Mouse (Mus musculus) ES-E14 (cell line): Measurements from ENCODE around the gene Ppox. TPM values are rescaled to one million over a fixed set of nuclear protein-coding genes. Genes with fewer than 3 reads are reported as not detected.

ENCODE experiments used
- DNase-seq: peaks from one replicate; pipeline ENCODE4 v3.0.0-alpha.2; 2013; ENCODE audit warnings: low read depth, low spot score
- H3K27ac ChIP-seq: 2 replicates; pipeline ENCODE4 v1.5.1; 2012; ENCODE audit warnings: low read depth, mild to moderate bottlenecking, low read length, moderate library complexity, mixed read lengths; ENCODE audit not compliant: poor library complexity, insufficient read depth, severe bottlenecking
- H3K36me3 ChIP-seq: 2 replicates; pipeline ENCODE4 v1.6.1; 2012; ENCODE audit warnings: mild to moderate bottlenecking, low read length, moderate library complexity, mixed read lengths; ENCODE audit not compliant: control insufficient read depth, poor library complexity, insufficient read depth, severe bottlenecking
- H3K4me1 ChIP-seq, 2 experiments: fragments of 150-350 bp in 1 of 2; sonication (generic) in 1 of 2; 2 replicates each; pipeline ENCODE4 v1.6.1; 2012; ENCODE audit warnings: low read length in 2 of 2, mild to moderate bottlenecking in 1 of 2, mixed read lengths in 1 of 2; ENCODE audit not compliant: control insufficient read depth in 2 of 2, insufficient read depth in 2 of 2, poor library complexity in 1 of 2
- H3K4me3 ChIP-seq, 2 experiments: fragments of 150-350 bp in 1 of 2; sonication (generic) in 1 of 2; 2 replicates each; pipeline ENCODE4 v1.5.1; 2012; ENCODE audit warnings: low read length in 2 of 2, low read depth in 1 of 2, mild to moderate bottlenecking in 1 of 2, mixed read lengths in 1 of 2; ENCODE audit not compliant: insufficient read depth in 1 of 2, poor library complexity in 1 of 2, severe bottlenecking in 1 of 2
- H3K9ac ChIP-seq: 2 replicates; pipeline ENCODE4 v1.6.1; 2012; ENCODE audit warnings: low read depth, mild to moderate bottlenecking, low read length, mixed read lengths; ENCODE audit not compliant: poor library complexity, insufficient read depth, severe bottlenecking
- H3K9me3 ChIP-seq: fragments of 150-350 bp; sonication (generic); 2 replicates; pipeline ENCODE4 v1.6.1; 2012; ENCODE audit warnings: low read depth, mild to moderate bottlenecking, low read length; ENCODE audit not compliant: control insufficient read depth, insufficient read depth
- CHD2 ChIP-seq: IDR thresholded peaks from 2 replicates; pipeline ENCODE4 v1.6.1; 2014; ENCODE audit warnings: mild to moderate bottlenecking, low read depth, low read length, inconsistent platforms
- HCFC1 ChIP-seq: IDR thresholded peaks from 2 replicates; pipeline ENCODE4 v1.6.1; 2012; ENCODE audit warnings: low read length, inconsistent platforms, borderline replicate concordance; ENCODE audit not compliant: insufficient read depth
- MAFK ChIP-seq: IDR thresholded peaks from 2 replicates; pipeline ENCODE4 v1.6.1; 2014; ENCODE audit warnings: mild to moderate bottlenecking, low read depth, low read length, inconsistent platforms; ENCODE audit not compliant: insufficient read depth
- ZC3H11A ChIP-seq: IDR thresholded peaks from 2 replicates; pipeline ENCODE4 v1.6.1; 2012; ENCODE audit warnings: low read depth, mild to moderate bottlenecking, inconsistent platforms, low read length, borderline replicate concordance
- ZNF384 ChIP-seq: IDR thresholded peaks from 2 replicates; pipeline ENCODE4 v1.6.1; 2012; ENCODE audit warnings: low read depth, low read length, inconsistent platforms
- in situ Hi-C, 2 experiments: fragments of 600-800 bp; cut with MboI; formaldehyde crosslinking; loops; one replicate each; pipeline ENCODE4 v1.15.1; 2025; ENCODE audit warnings: low sequenced_read_pairs in 2 of 2, inconsistent platforms in 1 of 2; ENCODE audit not compliant: unreplicated experiment in 2 of 2
- total RNA-seq: library from RNA; depleted of rRNA; stranded (reverse); fragments of 300-350 nt; gene quantifications from 2 replicates; pipeline ENCODE4 v1.2.3, GENCODE M21; 2012; rRNA removed

Ppox gene
- 15.5 and 23.6 TPM in 2 replicates for total RNA-seq

DNA sequence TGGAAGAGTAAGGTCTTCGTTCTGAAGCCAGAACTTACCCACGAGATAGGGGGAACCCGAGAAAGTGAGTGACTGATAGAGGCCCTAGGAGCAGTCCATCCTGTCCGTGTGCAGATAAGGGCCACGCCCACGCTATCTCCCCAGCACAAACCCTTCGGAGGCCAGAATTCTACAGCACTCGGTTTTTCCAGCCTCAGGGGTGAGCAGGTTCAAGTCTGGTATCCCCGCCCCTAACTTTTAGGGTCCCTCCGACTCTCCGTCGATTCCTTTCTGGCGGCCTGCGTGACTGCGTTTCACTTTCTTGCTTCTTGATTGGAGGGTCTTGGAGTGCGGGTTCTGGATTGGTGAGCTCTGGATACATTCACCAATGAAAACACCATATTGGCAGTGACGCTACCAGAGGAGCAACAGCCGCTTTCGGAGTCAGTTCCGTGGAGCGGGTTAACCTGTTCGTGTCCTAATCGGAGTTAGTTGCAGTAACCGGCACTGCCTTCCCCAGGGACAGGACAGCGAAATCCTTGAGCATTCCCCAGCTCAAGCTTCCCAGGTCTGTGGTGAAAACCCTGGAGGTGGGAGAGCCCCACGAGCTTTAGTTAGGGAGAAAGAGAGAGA, at the start of gene Ppox:
Ppox (minus strand) TSS at position 271 of the 612 bp plus-strand sequence.
- peak within 1 kb of the TSS; percentile 71 for H3K9ac ChIP-seq
- H3K9me3 ChIP-seq = no peaks in the 10 kb centered on the region
- peaks cover 0 to 15% of the 10 kb centered on the region in 2 experiments; a peak in 1 of 4 replicates for H3K4me1 ChIP-seq
- peak within 1 kb of the TSS; percentile 14; the same call in 1 of the 2 replicates for H3K27ac ChIP-seq
- no peak for TF ChIP-seq ZC3H11A
- TF ChIP-seq HCFC1 = no peak
- no peak for TF ChIP-seq ZNF384
- TF ChIP-seq CHD2 = no peak
- no peak for TF ChIP-seq MAFK
- in situ Hi-C loops = no loop called here
- peak within 1 kb of the TSS; percentile 68 to 83 for H3K4me3 ChIP-seq
- peaks cover 30% of the 10 kb centered on the region for H3K36me3 ChIP-seq
- peak; percentile 93 for DNase-seq

DNA sequence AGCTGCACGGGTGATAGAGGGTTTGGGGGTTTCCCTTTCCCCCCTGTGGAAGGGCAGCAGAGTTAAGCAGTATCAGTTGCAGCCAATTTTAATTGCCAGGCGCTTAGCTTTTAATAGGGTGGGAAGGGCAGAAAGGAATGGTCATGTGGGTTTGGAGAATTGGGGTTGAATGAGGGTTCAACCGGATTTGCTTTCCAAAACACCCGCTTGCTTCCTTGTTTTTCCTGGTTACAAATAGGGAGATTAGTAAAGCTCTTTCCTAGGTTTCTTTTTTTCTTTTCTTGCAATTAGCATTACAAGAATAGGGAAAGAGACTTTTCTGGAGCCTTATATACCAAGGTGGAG, 49.2 kb upstream of the Ppox start:
- no peak for DNase-seq
- Histone ChIP-seq H3K36me3 (peaks cover 4% of the 10 kb centered on the region), H3K4me3 (peak overlapping the region; percentile 70 to 100), H3K27ac (peak overlapping the region; percentile 99), H3K9me3 (no peaks in the 10 kb centered on the region), H3K9ac (peak overlapping the region; percentile 95), H3K4me1 (peaks cover 2 to 13% of the 10 kb centered on the region in 2 experiments; a peak in 2 of 4 replicates)
- in situ Hi-C loops = no loop called here
- TF ChIP-seq CHD2 (no peak), MAFK (no peak), ZC3H11A (no peak), ZNF384 (no peak), HCFC1 (no peak)

GRCm38 (mm10) chr1:171329433-171330215, 48.6 kb upstream of the Ppox start:
- H3K9ac ChIP-seq = peak overlapping the region; percentile 95
- in situ Hi-C loops = no loop called here
- TF ChIP-seq MAFK (no peak), ZC3H11A (no peak), ZNF384 (no peak), CHD2 (no peak), HCFC1 (no peak)
- peak overlapping the region; percentile 99 for H3K27ac ChIP-seq
- peaks cover 4% of the 10 kb centered on the region for H3K36me3 ChIP-seq
- peak; percentile 81 for DNase-seq
- peaks cover 2 to 13% of the 10 kb centered on the region in 2 experiments; a peak in 2 of 4 replicates for H3K4me1 ChIP-seq
- H3K9me3 ChIP-seq = no peaks in the 10 kb centered on the region
- H3K4me3 ChIP-seq = peak overlapping the region; percentile 70 to 100

- DNase-seq = peak; percentile 70
- Histone ChIP-seq H3K36me3 (peaks cover 4% of the 10 kb centered on the region), H3K4me3 (peak within 1 kb of the TSS; percentile 70 to 100), H3K9me3 (no peaks in the 10 kb centered on the region), H3K27ac (peak within 1 kb of the TSS; percentile 99), H3K9ac (peak within 1 kb of the TSS; percentile 95), H3K4me1 (peaks cover 2 to 11% of the 10 kb centered on the region in 2 experiments; a peak in 2 of 4 replicates)
- in situ Hi-C loops = no loop called here
- TF ChIP-seq CHD2 (peak; percentile 38; the same call in 1 of the 2 replicates), ZC3H11A (no peak), HCFC1 (peak; percentile 92), ZNF384 (no peak), MAFK (no peak)
Observed at GRCm38 (mm10) chr1:171328839-171329432, 48.0 kb upstream of the Ppox start, which contains the start of gene Dedd. Gene Dedd, plus strand, starts transcription at chr1:171329145.
